Mouse (Mus musculus) layer of hippocampus, adult 9-11 months (tissue): ENCODE results near the gene Prkcd.

Experiments
- DNase-seq: peaks from one replicate; pipeline ENCODE4 v3.0.0; 2022

Prkcd gene

DNA sequence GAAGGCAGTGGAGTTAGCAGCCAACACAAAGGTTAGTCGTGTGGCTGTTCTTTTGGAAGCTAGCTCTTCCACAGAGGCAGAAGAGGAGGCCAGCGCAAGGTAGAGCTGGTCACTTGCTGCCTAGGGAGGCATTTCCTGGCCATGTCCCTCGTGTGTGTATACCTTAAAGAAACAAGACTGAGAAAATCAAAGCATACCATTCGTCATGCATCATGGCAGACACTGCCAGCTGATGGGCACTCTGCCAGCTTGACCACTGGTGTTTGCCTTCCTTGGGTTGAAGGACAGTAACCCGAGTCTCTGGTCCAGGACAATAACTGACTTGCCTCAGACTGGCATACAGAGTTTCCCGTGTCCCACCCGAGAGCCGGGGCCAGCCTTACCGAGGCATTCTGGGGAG is 55.7 kb downstream of the Prkcd start:
- no peak for DNase-seq

DNA sequence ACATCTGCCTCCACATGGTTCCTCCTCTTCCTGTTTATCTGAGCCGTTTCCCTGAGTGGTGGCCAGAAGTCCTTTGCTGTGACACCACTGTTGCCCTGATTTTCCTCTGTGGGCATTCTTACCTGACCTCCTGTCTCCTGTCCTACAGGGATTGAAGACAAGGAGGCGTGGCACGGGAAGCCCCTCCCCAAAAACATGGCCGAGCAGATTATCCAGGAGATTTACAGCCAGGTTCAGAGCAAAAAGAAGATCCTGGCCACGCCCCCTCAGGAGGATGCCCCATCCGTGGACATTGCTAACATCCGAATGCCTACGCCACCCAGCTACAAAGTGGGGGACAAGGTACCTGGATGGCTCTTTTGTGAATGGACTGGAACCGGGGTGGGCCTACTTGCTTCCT is 58.0 kb downstream of the Prkcd start:
- no peak for DNase-seq

DNA sequence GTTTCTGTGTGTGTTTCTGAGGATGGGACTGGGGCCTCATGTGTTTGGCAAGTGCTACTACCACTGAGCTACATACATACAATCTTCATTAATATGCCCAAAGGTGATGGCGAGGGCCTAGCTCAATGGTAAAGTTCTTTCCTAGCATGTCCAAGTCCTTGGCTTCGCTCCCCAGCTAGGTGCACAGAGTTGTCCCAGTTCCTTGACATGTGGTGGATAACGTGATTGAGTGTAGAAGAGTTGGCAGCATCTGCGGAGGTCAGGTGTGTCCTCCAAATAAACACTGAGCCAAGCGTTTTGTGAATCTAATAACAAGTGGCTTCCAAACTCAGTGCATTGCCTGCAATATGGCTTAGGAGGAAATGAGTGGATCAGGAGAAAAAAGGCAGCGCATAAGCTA is 59.7 kb downstream of the Prkcd start:
- DNase-seq, result no peak

DNA sequence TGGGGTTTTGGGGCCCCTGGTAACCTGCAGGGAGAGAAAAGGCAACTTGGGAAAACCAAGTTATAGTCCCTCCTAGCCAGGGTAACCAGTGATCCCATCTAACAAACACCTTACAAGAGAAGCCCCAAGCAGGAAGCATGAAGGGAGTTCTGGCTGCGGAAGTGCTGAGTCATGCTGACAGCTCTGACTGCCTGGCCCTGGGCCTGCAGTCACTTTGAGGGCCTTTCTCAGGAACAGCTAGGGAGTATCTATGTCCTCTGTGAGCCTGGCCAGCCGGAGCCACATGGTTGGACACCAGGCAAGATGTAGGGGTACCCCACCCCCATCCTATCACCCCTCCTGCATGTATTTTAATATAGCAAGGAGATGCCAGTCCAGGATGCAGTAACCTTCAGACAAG is 61.6 kb downstream of the Prkcd start:
- peak; percentile 52 for DNase-seq

DNA sequence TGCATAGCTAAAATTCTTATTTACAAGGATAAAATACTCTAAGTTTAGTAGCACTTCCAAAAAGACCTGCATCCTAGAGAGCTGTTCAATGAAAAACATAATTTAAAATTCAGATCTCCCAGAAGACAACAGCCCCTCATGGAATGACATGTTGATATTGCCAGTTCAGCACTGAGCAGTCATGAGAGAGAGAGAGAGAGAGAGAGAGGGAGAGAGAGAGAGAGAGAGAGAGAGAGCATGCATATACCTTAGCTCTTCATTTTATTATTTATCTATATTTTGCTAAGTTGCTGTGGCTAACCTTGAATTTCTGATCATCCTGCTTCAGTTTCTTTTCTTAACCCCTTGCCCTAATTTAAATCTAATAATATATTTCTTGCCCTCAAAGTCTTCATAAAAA is 63.7 kb downstream of the Prkcd start:
- no peak for DNase-seq

DNA sequence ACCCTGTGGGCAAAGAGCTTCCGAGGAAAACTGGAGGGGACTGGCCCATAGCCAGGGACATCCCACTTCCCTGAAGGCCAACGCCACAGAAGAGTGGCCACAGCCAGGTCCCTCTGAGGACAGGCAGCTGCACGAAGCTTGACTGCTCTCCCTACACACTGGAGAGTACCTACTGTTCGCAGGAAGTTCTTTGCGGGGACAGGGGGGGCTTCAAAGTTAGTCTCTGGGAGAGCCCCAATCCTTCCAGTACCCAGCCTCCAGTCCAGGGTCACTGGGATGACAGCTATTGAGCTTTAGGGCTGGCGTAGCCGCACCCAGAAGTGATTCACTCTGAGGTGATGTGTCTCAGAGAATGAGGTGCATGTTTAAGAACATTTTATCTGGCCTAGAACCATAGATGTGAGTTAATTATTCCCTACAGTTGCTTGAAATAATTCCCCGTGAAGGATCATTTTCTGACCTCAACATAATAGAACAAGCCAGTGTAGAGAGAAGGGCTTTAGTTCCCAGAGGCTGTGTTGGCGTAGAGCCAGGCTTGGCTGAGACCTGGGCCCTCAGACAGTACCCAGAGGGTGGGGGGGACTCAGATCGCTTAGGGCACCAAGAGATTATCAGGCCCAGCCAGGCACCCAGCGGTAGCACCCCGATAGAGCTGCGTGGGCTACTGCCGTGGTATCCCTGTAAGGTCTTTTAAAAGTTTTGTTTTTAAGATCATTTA is 64.4 kb downstream of the Prkcd start:
- no peak for DNase-seq

DNA sequence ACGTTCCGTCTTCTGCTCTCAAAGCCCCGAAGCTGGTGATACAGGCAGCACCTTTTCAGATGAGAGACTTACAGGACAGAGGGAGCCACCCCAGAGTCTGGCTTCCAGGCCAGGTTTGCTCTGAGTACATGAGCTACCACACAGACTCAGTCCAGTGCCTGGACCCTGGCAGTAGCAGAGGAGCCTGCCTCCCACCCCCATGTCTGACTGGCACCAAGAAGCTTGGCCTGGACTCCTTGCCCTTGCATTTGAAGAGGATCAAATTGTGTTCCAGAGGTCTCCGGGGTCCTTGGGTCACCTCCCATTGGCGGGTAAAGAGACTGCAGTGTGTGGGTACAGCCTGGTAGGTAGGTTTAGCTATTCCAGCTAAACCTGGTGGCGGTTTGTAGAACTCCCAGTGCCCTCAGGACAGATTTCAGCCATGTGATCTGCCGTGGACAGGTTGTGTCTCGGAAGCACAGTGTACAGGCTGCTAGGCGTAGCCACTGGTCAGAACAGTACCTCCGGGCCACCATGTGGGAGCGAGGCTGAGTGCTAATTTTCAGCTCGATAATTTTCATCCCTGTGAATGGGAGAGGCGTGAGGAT is 65.1 kb downstream of the Prkcd start:
- DNase-seq, result no peak

DNA sequence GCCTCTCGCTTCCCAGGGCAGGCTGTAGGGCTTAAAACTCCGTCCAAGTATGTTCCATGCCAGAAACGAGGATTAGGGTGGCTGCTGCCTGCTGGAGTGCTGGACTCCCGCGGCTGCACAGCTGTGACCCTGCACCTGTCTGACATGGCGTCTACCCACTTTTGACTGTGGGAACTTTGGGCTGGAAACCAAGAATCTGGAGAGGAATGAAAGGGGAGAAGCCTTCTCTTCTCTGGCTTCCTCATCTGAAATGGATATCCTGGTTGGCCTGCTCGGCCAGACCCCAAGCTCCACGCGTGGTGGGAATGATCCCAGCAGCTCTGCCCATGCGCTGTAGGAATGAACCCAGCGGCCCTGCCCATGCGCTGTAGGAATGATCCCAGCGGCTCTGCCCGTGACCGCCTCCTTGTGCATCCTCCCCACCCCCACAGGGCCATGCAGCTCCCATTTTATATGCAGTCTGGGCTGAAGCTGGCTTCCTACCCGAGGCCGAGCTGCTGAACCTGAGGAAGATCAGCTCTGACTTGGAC is 66.6 kb downstream of the Prkcd start:
- no peak for DNase-seq

DNA sequence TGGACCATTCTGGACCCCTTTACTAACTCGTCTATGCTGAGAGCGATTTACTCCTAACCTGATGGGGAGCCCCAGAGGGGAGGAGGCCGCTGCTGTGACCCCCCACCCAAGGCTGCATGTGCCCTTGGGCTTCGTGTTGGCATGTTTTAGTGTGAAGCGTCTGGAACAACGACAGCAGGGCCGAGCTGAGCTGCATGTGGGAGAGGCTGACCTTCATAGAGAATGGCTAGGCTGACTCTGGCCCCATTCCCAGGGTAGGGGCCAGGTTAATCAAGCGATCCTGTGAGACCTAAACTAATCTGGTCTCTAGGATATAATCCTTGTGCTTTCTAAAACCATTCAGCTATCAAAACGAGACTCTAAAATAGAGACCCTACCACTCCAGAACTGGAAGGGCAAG is 68.3 kb downstream of the Prkcd start:
- DNase-seq, result no peak

DNA sequence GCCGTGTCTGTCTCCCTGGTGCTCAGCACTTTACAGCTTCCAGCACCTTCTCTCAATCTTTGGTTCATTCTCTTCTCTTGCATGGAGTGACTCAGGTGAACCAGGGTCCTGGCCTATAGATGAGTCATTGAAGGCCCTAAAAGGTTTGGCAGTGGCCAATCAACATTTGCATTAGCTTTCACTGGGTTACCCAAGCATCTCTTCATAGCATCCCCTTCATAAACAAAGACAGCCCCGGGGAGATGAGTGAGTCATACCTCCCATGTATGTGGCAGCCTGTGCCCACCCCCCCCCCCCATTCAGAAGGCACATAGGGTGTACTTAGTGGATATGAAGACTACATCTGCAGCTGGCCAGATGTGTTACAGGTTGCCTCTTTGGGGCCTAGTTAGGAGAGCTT is 69.4 kb downstream of the Prkcd start:
- no peak for DNase-seq

DNA sequence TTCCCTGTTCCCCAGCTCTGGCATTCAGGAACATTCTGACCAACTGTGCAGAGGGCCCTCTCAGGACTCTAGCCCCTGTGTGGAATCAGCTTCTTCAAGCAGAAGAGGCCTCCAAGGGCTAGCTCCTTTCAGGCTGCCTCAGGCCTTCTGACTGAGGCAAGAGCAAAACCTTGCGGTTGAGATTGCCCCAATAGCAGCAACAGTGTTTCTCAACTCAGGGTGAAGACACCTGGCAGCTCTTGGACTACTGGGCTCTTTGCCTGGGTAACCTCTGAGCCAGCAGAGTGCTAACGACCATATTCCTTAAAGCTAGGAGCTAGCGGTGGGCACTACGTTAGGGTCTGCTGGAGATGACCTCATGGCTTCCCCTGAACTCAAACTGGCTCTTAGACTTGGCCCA is 72.8 kb downstream of the Prkcd start:
- DNase-seq, result no peak

DNA sequence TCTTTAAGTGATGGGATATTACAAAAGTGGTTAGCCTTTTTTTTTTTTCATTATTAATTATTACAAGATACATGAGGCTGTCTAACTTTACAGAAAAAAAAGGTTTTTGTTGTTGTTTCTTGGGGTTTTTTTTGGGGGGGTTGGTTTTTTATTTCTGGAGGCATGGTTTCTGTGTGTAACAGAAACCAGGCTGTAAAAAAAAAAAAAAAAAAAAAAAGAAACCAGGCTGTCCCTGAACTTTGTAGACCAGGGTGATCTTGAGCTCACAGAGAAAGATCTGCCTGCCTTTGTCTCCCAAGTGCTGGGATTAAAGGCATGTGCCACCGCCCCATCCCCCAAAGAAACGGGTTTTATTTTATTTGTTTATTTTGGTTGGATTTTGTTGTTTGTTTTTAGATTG is 74.0 kb downstream of the Prkcd start:
- no peak for DNase-seq

DNA sequence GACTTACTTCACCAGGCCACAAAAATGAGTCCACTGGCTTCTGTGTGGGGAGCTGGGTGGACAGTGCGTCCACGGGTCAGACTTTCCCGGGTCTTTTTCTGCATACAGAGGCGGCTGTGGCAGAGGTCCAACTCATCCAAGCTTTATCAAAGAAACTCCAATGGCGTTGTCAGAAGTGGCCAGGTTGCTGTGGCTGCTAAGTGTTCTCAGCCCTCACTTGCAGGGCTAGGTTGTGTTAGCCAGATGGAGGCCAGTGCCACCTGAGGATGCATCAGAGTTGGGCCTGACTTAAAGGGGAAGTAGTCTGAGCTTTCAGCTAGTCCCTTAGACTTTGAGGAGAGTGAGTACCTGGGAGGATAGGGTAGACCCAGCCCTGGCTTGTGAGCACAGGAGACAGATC is 74.5 kb downstream of the Prkcd start:
- DNase-seq, result no peak

DNA sequence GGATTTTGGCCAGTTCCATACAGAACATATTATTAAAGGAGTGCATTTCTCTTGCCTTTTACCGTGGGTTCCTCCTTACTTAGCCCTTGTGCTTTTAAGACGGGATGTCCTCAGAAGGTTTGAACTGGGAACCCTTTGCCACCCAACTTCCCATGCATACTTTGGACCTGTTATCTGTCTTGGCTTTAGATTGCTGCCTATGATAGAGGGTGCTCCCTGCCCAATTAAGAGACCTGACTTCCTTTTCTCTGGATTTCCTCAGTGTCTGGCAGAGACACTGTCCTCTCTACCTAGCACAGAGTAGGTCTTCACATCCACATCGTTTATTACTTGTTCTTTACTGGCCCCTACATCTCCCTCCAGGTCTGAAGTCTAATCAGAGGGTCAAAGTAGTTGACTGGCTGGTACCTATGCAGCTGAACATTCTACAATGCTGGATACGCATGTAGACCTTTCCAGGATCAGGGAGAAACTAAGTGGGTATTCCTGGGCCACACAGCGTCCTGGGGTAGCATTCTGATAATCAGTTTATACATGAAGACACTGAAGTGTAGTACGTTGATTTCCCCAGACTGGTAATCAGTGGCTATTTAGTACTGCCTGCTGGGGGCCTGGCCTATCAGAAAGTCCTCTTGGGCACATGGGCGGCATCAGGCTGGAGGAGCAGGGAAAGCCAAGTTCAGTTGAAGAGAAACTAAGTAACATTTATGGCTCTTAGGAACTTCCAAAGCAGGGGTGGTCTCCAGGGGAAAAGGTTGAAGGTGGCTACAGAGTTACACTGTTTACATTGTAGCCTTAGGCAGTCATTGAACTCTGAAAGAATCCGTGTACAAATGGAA is 75.6 kb downstream of the Prkcd start:
- DNase-seq, result no peak

DNA sequence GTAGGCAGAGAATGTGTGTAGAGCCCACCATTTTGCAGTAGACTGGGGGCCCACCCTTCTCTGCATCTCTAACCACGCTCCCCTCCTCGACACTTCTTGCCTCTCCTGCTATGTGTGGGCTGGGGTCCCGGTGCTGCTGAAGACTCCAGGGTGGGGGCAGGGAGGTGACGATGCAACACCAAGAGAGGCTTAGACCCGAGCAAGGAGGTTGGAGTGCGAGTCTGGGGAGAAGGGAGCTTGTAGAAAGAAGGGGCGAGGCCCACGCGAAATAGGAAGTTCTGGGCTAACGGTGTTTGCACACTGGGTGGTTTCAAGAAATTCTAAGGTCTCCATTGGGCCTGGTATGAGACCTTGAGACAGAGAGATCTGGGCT is 76.2 kb downstream of the Prkcd start:
- no peak for DNase-seq

DNA sequence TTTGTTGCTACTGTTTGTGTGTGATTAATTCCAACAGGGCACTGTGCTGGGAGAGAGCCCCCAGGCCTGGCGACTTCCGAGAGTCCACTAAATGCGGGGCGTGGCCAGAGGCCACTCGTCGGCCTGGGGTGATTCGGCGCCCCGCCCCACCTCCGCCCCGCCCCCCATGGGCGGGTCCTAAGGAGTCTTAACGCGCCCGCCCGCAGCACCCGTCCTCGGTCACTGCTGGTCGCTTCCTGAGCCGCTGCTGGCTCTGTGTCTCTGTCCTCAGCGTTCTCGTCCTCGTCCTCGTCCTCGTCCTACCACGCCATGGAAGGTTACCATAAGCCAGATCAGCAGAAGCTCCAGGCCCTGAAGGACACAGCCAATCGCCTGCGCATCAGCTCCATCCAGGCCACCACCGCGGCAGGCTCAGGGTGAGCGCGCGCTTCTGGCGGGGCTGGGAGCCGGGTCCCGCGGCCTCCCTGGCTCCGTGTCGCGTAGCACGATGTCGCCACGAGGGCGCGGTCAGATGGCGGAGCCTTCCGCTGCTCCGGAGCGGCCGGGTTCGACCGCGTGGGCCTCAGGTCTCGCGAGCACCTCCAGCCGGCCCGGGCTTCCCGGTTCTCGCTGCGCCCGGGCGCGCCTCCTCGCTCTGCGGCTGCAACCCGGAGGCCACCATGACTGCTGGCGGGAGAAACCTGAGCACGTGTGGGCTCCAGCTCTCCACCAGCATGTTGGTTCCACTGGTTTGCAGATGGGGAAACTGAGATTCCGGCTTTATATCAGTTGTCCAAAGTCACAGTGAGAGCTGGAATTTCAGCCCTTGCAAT is 76.8 kb downstream of the Prkcd start:
- DNase-seq, result peak; percentile 96

DNA sequence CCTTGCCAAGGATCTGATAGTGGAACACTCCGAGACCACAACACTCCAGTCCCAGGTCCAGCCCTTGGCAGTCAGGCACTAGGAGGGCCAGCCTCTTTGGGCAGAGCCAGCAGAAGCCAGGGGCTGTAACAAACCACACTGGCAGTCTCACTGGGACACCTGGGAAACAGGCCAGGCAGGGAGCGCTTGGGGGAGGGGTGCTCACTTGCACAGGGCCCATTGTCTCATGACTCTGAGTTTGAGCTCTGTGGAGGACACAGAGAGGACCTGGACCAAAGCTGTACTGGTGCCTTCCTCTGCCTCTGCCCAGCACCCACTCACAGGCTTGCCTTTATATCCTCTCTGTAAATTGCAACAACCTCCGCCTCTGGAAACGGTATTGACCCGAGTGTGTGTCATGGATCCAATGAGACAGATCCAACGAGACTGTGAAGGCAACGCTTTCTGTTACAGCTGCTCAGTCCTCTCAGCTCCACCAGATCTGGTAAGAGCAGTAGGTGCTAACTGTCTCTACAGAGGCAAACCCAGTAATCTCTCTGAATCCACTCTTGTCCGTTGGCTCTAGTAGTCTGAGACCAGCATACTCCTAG is 77.8 kb downstream of the Prkcd start, which contains the start of gene Tkt:
Gene Tkt (plus strand): TSS at position 229 of the 590 bp plus-strand sequence.
- DNase-seq, result peak; percentile 90
